Mouse (Mus musculus): Measurements from ENCODE around the gene Vcam1. TPM values are rescaled to one million over a fixed set of nuclear protein-coding genes. Genes with fewer than 3 reads are reported as not detected.

Gene Vcam1
- total RNA-seq, 1 experiment: 0.27 TPM

- Histone ChIP-seq H3K36me3 (ENCODE audit: control insufficient read depth, insufficient read depth, low read length, poor library complexity, severe bottlenecking) (no peaks in the 10 kb centered on the region), H3K27ac (ENCODE audit: insufficient read depth, low read depth, low read length, poor library complexity, severe bottlenecking) (no peak overlapping the region), H3K9me3 (ENCODE audit: control insufficient read depth, insufficient read depth, low read depth, low read length) (no peaks in the 10 kb centered on the region), H3K4me1 (ENCODE audit: control insufficient read depth in 2 of 2, insufficient read depth in 2 of 2, low read length in 2 of 2, poor library complexity in 1 of 2) (no peaks in the 10 kb centered on the region), H3K9ac (ENCODE audit: insufficient read depth, low read depth, low read length, poor library complexity, severe bottlenecking) (no peak overlapping the region), H3K4me3 (ENCODE audit: insufficient read depth in 1 of 2, low read depth in 1 of 2, low read length in 2 of 2, poor library complexity in 1 of 2, severe bottlenecking in 1 of 2) (no peak overlapping the region)
- DNase-seq (ENCODE audit: low read depth, low spot score): no peak
- TF ChIP-seq ZC3H11A (IDR thresholded peaks at IDR 0.05; ENCODE audit: borderline replicate concordance, low read depth, low read length): no peak
- no peak for TF ChIP-seq CHD2 (IDR thresholded peaks at IDR 0.05; ENCODE audit: low read depth, low read length)
- TF ChIP-seq HCFC1 (IDR thresholded peaks at IDR 0.05; ENCODE audit: borderline replicate concordance, insufficient read depth, low read length): no peak
- no peak for TF ChIP-seq MAFK (IDR thresholded peaks at IDR 0.05; ENCODE audit: insufficient read depth, low read depth, low read length)
- no peak for TF ChIP-seq ZNF384 (IDR thresholded peaks at IDR 0.05; ENCODE audit: low read depth, low read length)
- in situ Hi-C loops (cut with MboI; ENCODE audit: low sequenced_read_pairs in 2 of 2, unreplicated experiment in 2 of 2): no loop called here
Observed at GRCm38 (mm10) chr3:116126508-116127190, 2.8 kb downstream of the Vcam1 start.

- DNase-seq (ENCODE audit: low read depth, low spot score): no peak
- Histone ChIP-seq H3K9ac (ENCODE audit: insufficient read depth, low read depth, low read length, poor library complexity, severe bottlenecking) (no peak overlapping the region), H3K4me3 (ENCODE audit: insufficient read depth in 1 of 2, low read depth in 1 of 2, low read length in 2 of 2, poor library complexity in 1 of 2, severe bottlenecking in 1 of 2) (no peak overlapping the region), H3K9me3 (ENCODE audit: control insufficient read depth, insufficient read depth, low read depth, low read length) (no peaks in the 10 kb centered on the region), H3K27ac (ENCODE audit: insufficient read depth, low read depth, low read length, poor library complexity, severe bottlenecking) (no peak overlapping the region), H3K4me1 (ENCODE audit: control insufficient read depth in 2 of 2, insufficient read depth in 2 of 2, low read length in 2 of 2, poor library complexity in 1 of 2) (no peaks in the 10 kb centered on the region), H3K36me3 (ENCODE audit: control insufficient read depth, insufficient read depth, low read length, poor library complexity, severe bottlenecking) (no peaks in the 10 kb centered on the region)
- TF ChIP-seq CHD2 (IDR thresholded peaks at IDR 0.05; ENCODE audit: low read depth, low read length) (no peak), MAFK (IDR thresholded peaks at IDR 0.05; ENCODE audit: insufficient read depth, low read depth, low read length) (no peak), HCFC1 (IDR thresholded peaks at IDR 0.05; ENCODE audit: borderline replicate concordance, insufficient read depth, low read length) (no peak), ZC3H11A (IDR thresholded peaks at IDR 0.05; ENCODE audit: borderline replicate concordance, low read depth, low read length) (no peak), ZNF384 (IDR thresholded peaks at IDR 0.05; ENCODE audit: low read depth, low read length) (no peak)
- in situ Hi-C loops (cut with MboI; ENCODE audit: low sequenced_read_pairs in 2 of 2, unreplicated experiment in 2 of 2): no loop called here
Observed at GRCm38 (mm10) chr3:116126070-116126469, 3.4 kb downstream of the Vcam1 start.

GRCm38 (mm10) chr3:116123827-116124226 is 5.7 kb downstream of the Vcam1 start:
- H3K36me3 ChIP-seq (ENCODE audit: control insufficient read depth, insufficient read depth, low read length, poor library complexity, severe bottlenecking): no peaks in the 10 kb centered on the region
- in situ Hi-C loops (cut with MboI; ENCODE audit: low sequenced_read_pairs in 2 of 2, unreplicated experiment in 2 of 2): no loop called here

GRCm38 (mm10) chr3:116122696-116123095 is 6.8 kb downstream of the Vcam1 start:
- Histone ChIP-seq H3K36me3 (ENCODE audit: control insufficient read depth, insufficient read depth, low read length, poor library complexity, severe bottlenecking) (no peaks in the 10 kb centered on the region), H3K4me1 (ENCODE audit: control insufficient read depth in 2 of 2, insufficient read depth in 2 of 2, low read length in 2 of 2, poor library complexity in 1 of 2) (no peaks in the 10 kb centered on the region), H3K9me3 (ENCODE audit: control insufficient read depth, insufficient read depth, low read depth, low read length) (no peaks in the 10 kb centered on the region), H3K27ac (ENCODE audit: insufficient read depth, low read depth, low read length, poor library complexity, severe bottlenecking) (no peak overlapping the region), H3K4me3 (ENCODE audit: insufficient read depth in 1 of 2, low read depth in 1 of 2, low read length in 2 of 2, poor library complexity in 1 of 2, severe bottlenecking in 1 of 2) (no peak overlapping the region), H3K9ac (ENCODE audit: insufficient read depth, low read depth, low read length, poor library complexity, severe bottlenecking) (no peak overlapping the region)
- no peak for DNase-seq (ENCODE audit: low read depth, low spot score)
- TF ChIP-seq ZC3H11A (IDR thresholded peaks at IDR 0.05; ENCODE audit: borderline replicate concordance, low read depth, low read length): no peak
- TF ChIP-seq MAFK (IDR thresholded peaks at IDR 0.05; ENCODE audit: insufficient read depth, low read depth, low read length): no peak
- TF ChIP-seq CHD2 (IDR thresholded peaks at IDR 0.05; ENCODE audit: low read depth, low read length): no peak
- no peak for TF ChIP-seq ZNF384 (IDR thresholded peaks at IDR 0.05; ENCODE audit: low read depth, low read length)
- TF ChIP-seq HCFC1 (IDR thresholded peaks at IDR 0.05; ENCODE audit: borderline replicate concordance, insufficient read depth, low read length): no peak
- in situ Hi-C loops (cut with MboI; ENCODE audit: low sequenced_read_pairs in 2 of 2, unreplicated experiment in 2 of 2): no loop called here

More at GRCm38 (mm10) chr3:116123827-116124226, 5.7 kb downstream of the Vcam1 start:
- Histone ChIP-seq H3K27ac (ENCODE audit: insufficient read depth, low read depth, low read length, poor library complexity, severe bottlenecking) (no peak overlapping the region), H3K4me1 (ENCODE audit: control insufficient read depth in 2 of 2, insufficient read depth in 2 of 2, low read length in 2 of 2, poor library complexity in 1 of 2) (no peaks in the 10 kb centered on the region), H3K9me3 (ENCODE audit: control insufficient read depth, insufficient read depth, low read depth, low read length) (no peaks in the 10 kb centered on the region), H3K9ac (ENCODE audit: insufficient read depth, low read depth, low read length, poor library complexity, severe bottlenecking) (no peak overlapping the region), H3K4me3 (ENCODE audit: insufficient read depth in 1 of 2, low read depth in 1 of 2, low read length in 2 of 2, poor library complexity in 1 of 2, severe bottlenecking in 1 of 2) (no peak overlapping the region)
- TF ChIP-seq ZNF384 (IDR thresholded peaks at IDR 0.05; ENCODE audit: low read depth, low read length) (no peak), ZC3H11A (IDR thresholded peaks at IDR 0.05; ENCODE audit: borderline replicate concordance, low read depth, low read length) (no peak), MAFK (IDR thresholded peaks at IDR 0.05; ENCODE audit: insufficient read depth, low read depth, low read length) (no peak), CHD2 (IDR thresholded peaks at IDR 0.05; ENCODE audit: low read depth, low read length) (no peak), HCFC1 (IDR thresholded peaks at IDR 0.05; ENCODE audit: borderline replicate concordance, insufficient read depth, low read length) (no peak)
- DNase-seq (ENCODE audit: low read depth, low spot score): no peak
